In the genomic region with DNA sequence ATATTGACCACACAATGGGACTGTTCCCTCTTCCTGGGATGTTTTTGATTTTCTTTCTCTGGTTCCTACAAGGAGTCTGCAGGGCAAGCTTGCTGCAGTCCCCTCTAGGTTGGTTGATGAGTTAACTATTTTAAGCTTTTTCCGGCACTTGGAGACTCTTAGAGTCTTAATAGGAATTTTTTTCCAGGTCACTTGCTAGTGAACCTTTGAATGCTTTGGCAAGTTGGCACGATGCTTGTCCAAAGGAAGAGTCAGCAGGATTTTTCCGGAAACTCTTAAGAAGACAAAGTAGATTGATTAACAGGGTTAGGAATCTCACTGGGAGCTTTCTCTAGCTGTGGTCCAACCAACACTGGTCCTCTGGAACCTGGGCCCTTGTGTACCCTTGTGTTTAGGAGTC, we compare ENCODE assay signal across 23 mouse cellular contexts. TPM values are rescaled to one million over a fixed set of nuclear protein-coding genes. Genes with fewer than 3 reads are reported as not detected.
DNase-seq lines count a peak whose midpoint lies in the region; ATAC-seq lines count a peak whose summit lies in the region.
"Had no signal": no experiment of that assay in that cellular context is flagged by ENCODE, and none has a peak within 500 bp of the region (broad histone marks: within the 10 kb centered on the region; RNA-seq: fewer than 3 reads in every experiment).

No protein-coding gene starts in this region.

- peak; percentile 81 for ATAC-seq in kidney, embryonic 16.5 days (ENCODE audit: low FRiP score, low TSS enrichment)
- ATAC-seq: forebrain, embryonic 13.5 days; forebrain, postnatal 0 days; hindbrain, postnatal 0 days had no signal

- no peaks in the 10 kb centered on the region for H3K27me3 ChIP-seq in kidney, embryonic 16.5 days (ENCODE audit: insufficient read depth, low read length)
- H3K27me3 ChIP-seq: embryonic facial prominence, embryonic 13.5 days; forebrain, embryonic 13.5 days had no signal

- H3K4me2 ChIP-seq in kidney, embryonic 16.5 days (replicated peaks; ENCODE audit: low read depth, low read length): no peak overlapping the region
- H3K4me2 ChIP-seq: embryonic facial prominence, embryonic 13.5 days; forebrain, embryonic 13.5 days; hindbrain, embryonic 13.5 days had no signal

- WGBS in kidney, embryonic 16.5 days: 47% methylated on average over 3 of the region's 3 CpGs

- H3K9me3 ChIP-seq in kidney, embryonic 16.5 days (ENCODE audit: low read length): 0 out of 2 replicates have a peak, but pooled peaks cover 4% of the 10 kb centered on the region
- H3K9me3 ChIP-seq: forebrain, embryonic 13.5 days; hindbrain, embryonic 13.5 days had no signal

- no peak overlapping the region for H3K27ac ChIP-seq in kidney, embryonic 16.5 days (ENCODE audit: low read length)
- H3K27ac ChIP-seq: embryonic facial prominence, embryonic 13.5 days; forebrain, embryonic 13.5 days; gastrocnemius, adult 2 months; hindbrain, embryonic 13.5 days; hindbrain, postnatal 0 days had no signal

- no peak overlapping the region for H3K9ac ChIP-seq in kidney, embryonic 16.5 days (replicated peaks; ENCODE audit: low read length)
- H3K9ac ChIP-seq: embryonic facial prominence, embryonic 13.5 days; forebrain, embryonic 13.5 days; forebrain, postnatal 0 days; hindbrain, embryonic 13.5 days had no signal

- DNase-seq in Muller cell, postnatal 12 days (ENCODE audit: inconsistent ontology term): peak; percentile 26
- peak; percentile 72 to 90 for DNase-seq in kidney, adult 8-10 months
- DNase-seq in kidney, postnatal 25 days: peak; percentile 46 to 77
- DNase-seq in layer of hippocampus, postnatal 14 days (ENCODE audit: low spot score in 2 of 2): no peak
- DNase-seq in heart, postnatal 10 days: no peak
- DNase-seq in left cerebral cortex, adult 11 months (ENCODE audit: low spot score): no peak
- DNase-seq: adrenal gland, postnatal 10 days; cerebellum, adult 11-12 months; cerebellum, adult 9-11 months; cerebellum, postnatal 36 days; forebrain, postnatal 0 days; gastrocnemius, adult 2 months; gastrocnemius, postnatal 25 days; heart, adult 11 months; heart, postnatal 14 days had no signal

- intact Hi-C loops in heart, postnatal 10 days (cut with DNase I): no loop called here

- no peak overlapping the region for H3K4me3 ChIP-seq in kidney, embryonic 16.5 days (ENCODE audit: low read length)
- H3K4me3 ChIP-seq: embryonic facial prominence, embryonic 13.5 days; forebrain, embryonic 13.5 days; gastrocnemius, adult 2 months; hindbrain, embryonic 13.5 days had no signal

- H3K4me1 ChIP-seq in kidney, embryonic 16.5 days (ENCODE audit: insufficient read depth, low read length): peaks cover 2% of the 10 kb centered on the region; the same call in 1 of the 2 replicates
- H3K4me1 ChIP-seq: embryonic facial prominence, embryonic 13.5 days; hindbrain, embryonic 13.5 days had no signal

- no peaks in the 10 kb centered on the region for H3K36me3 ChIP-seq in kidney, embryonic 16.5 days (ENCODE audit: insufficient read depth, low read length)
- H3K36me3 ChIP-seq: embryonic facial prominence, embryonic 13.5 days; hindbrain, embryonic 13.5 days had no signal

RNA-seq across cellular contexts. Expression of gene Pfdn4, which starts 21.1 kb away (rescaled TPM):
- polyA plus RNA-seq in kidney, embryonic 16.5 days (2015; fragmentation: Nextera tagmentation; extraction: Ambion mirVana): 56.4 and 74.0 TPM in 2 replicates
- total RNA-seq in layer of hippocampus, postnatal 14 days (2021): 10 to 100 TPM; 32.3 to 34.8 TPM
- 10 to 100 TPM; 14.9 to 15.2 TPM for total RNA-seq in heart, postnatal 10 days (2021)

RNA-seq across cellular contexts. Expression of gene Cyp24a1, which starts 21.8 kb away (rescaled TPM):
- 3.2 and 4.0 TPM in 2 replicates for polyA plus RNA-seq in kidney, embryonic 16.5 days (2015; fragmentation: Nextera tagmentation; extraction: Ambion mirVana)
- not detected for total RNA-seq in layer of hippocampus, postnatal 14 days (2021)
- not detected for total RNA-seq in heart, postnatal 10 days (2021)
- total RNA-seq: adrenal gland, postnatal 10 days; CH12.LX; forebrain, postnatal 0 days; gastrocnemius, adult 2 months; gastrocnemius, postnatal 25 days; heart, postnatal 14 days; hematopoietic stem cell, adult 5-6 weeks; hindbrain, postnatal 0 days had no signal
- polyA plus RNA-seq: embryonic facial prominence, embryonic 13.5 days; forebrain, postnatal 0 days; heart, embryonic 14.5 days; hindbrain, embryonic 13.5 days had no signal

RNA-seq across cellular contexts. Expression of gene Bcas1, which starts 47.5 kb away (rescaled TPM):
- 0.66 and 1.0 TPM in 2 replicates for polyA plus RNA-seq in kidney, embryonic 16.5 days (2015; fragmentation: Nextera tagmentation; extraction: Ambion mirVana)
- total RNA-seq in layer of hippocampus, postnatal 14 days (2021): 100 to 1,000 TPM; 121 to 123 TPM
- under 1 TPM; 0.48 to 0.69 TPM for total RNA-seq in heart, postnatal 10 days (2021)
- total RNA-seq: hematopoietic stem cell, adult 5-6 weeks had no signal

Comparison
In these comparisons a context has a peak if more than half of its experiments do, and no peak if none do; other contexts are left out.
1. DNase-seq: peak in Muller cell, postnatal 12 days (single experiment), kidney, adult 8-10 months (2 of 2) and kidney, postnatal 25 days (2 of 2); none in layer of hippocampus, postnatal 14 days (0 of 2), heart, postnatal 10 days (0 of 2) and left cerebral cortex, adult 11 months (single experiment).
2. RNA of gene Bcas1, which starts 47.5 kb away (total RNA-seq): 121 to 123 TPM in layer of hippocampus, postnatal 14 days; 0.48 to 0.69 TPM in heart, postnatal 10 days; every median in the first group is over 10 times any median in the second.